Mouse (Mus musculus) left cerebral cortex, adult 2 months (tissue): Measurements from ENCODE around the gene Cd83. TPM values are rescaled to one million over a fixed set of nuclear protein-coding genes. Genes with fewer than 3 reads are reported as not detected.

Experiments
- DNase-seq, 2 experiments: peaks; one replicate each; pipeline ENCODE4 v3.0.0; 2021 to 2022; ENCODE audit warnings: low spot score in 2 of 2, mixed read lengths in 1 of 2; ENCODE audit errors: extremely low spot score in 1 of 2
- H3K27ac ChIP-seq: fragments of 200-600 bp; 2 replicates; pipeline ENCODE4 v1.8.1; 2022
- H3K4me3 ChIP-seq: fragments of 200-600 bp; 2 replicates; pipeline ENCODE4 v1.8.1; 2022
- CTCF ChIP-seq: fragments of 200-600 bp; IDR thresholded peaks from 2 replicates; pipeline ENCODE4 v1.8.1; 2022; ENCODE audit warnings: antibody characterized with exemption, mild to moderate bottlenecking, moderate library complexity
- intact Hi-C: fragments of 180-260 bp; cut with DNase I; formaldehyde crosslinking; loops from one replicate; pipeline ENCODE4 v1.15.1; 2025
- long read RNA-seq, 2 experiments: library from polyadenylated mRNA; stranded (forward); transcript quantifications; one replicate each; pipeline ENCODE4 v2.0.0; 2021; ENCODE audit warnings: borderline mapping rate in 2 of 2
- total RNA-seq, 2 experiments: library from RNA; stranded (reverse); gene quantifications; 2 replicates each; pipeline ENCODE4 v1.2.3; 2021

The Cd83 gene
- 1 to 10 TPM; 8.0 to 9.4 TPM for total RNA-seq
- long read RNA-seq, experiment 1, transcript Cd83-201 (5 exons, 2,477 nt): major isoform, 13 of 18 reads
- long read RNA-seq, experiment 1, partial matches to known transcripts: 0 of 18 reads
- long read RNA-seq, experiment 1, other reads (novel, unspliced or antisense): 4 of 18 reads
- long read RNA-seq, experiment 2, transcript Cd83-201 (5 exons, 2,477 nt): major isoform, 8 of 9 reads
- long read RNA-seq, experiment 2, partial matches to known transcripts: 0 of 9 reads
- long read RNA-seq, experiment 2, other reads (novel, unspliced or antisense): 0 of 9 reads

DNA sequence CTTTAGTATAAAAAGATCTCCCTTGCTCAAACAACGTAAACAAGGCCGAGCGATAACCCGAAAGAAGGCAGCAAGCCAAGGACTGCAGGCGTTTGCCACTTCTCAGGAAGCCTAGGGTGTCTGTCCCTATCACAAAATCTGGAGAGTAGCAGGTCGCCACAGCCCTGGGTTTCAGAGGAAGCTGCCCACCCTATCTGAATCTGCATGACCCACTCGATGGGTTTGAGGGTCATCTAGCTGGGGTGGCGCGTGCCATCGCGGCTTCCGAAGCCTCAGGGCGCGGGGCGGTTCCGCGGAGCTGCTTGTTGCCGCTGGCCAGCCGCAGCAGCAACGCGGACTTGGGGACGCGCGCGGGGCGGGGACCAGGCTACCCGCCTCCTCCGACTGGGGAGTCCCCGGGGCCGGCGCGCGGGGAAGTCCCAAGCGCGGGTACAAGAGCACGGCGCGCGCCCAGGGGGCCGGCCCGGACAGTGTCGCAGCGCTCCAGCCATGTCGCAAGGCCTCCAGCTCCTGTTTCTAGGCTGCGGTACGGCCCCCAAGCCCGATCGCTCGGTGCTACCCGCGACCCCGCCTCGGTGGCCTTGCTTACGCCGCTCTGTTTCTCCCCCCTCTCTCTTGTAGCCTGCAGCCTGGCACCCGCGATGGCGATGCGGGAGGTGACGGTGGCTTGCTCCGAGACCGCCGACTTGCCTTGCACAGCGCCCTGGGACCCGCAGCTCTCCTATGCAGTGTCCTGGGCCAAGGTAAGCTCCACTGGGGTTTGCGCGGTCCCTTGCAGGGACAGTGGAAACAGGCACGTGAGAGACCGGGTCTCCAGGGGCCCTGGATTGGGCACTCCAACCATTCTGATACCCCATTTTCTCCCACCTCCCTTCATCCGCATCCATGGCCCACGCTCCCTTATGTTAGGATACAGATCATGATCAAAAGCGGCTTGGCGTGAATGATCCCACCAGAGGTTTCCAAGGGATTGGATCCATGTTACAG, at the start of gene Cd83:
Gene Cd83, plus strand, starts transcription at position 51 of the 987 bp plus-strand sequence.
- intact Hi-C loops: no loop called here
- peak; percentile 53 to 65 for DNase-seq
- Histone ChIP-seq H3K4me3 (peak within 1 kb of the TSS; percentile 82), H3K27ac (peak within 1 kb of the TSS; percentile 55)
- no peak for TF ChIP-seq CTCF

DNA sequence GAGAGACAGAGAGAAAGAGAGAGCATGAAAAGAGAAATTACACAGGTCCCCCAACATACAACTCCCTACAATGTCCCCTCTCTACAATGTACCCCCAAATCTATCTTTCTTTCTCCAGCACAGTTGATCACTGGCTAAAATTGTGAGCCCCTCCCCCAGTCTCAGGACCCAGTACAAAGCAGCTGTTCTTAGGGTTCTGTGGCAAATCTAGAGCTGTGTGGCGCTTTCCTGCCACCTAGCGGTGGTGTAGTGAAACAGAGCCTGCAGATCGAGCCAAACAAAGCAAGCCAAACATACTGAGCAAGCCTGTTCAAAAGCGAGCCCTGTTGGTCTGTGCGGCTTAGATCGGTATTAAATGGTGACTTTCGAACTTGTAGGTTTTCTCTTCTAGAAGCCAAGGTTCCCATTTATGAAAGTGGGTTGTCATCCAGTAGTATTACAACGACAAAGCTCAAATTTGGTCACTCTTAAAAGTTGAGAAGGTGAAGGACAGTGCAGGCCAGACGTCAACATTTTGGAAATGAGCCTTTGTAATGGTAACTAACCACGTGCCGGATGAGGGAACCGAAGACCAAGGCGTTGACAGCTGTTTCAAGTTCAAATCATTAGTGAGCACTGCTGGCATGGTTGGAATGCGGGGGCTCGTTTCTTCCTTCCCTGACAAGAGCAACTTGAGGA, 44.8 kb upstream of the Cd83 start:
- TF ChIP-seq CTCF: peak; percentile 95
- intact Hi-C loops: loop anchor here (1.0 to 5.0 kb wide), 4 partner anchors 143 to 567 kb away; partner anchors contain the start of gene Tbc1d7

DNA sequence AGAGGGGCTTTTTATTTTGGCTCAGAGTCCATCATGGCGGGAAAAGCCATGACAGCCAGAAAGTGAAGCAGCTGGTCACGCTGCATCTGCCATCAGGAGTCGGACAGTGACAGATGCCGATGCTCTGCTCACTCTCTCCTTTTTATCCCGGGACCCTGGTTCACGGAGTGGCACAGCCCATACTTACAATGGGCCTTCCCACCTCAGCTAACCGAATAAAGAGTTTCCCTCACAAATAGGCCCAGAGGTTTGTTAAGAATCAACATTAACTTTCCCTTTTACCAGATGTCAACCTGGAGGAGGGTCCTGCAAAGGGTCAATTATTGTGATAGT, 44.3 kb upstream of the Cd83 start:
- intact Hi-C loops: no loop called here
- TF ChIP-seq CTCF: no peak
- Histone ChIP-seq H3K4me3 (no peak overlapping the region), H3K27ac (no peak overlapping the region)
- DNase-seq: no peak

More for the DNA sequence above, 44.8 kb upstream of the Cd83 start:
- Histone ChIP-seq H3K4me3 (no peak overlapping the region), H3K27ac (no peak overlapping the region)
- peak; percentile 86 for DNase-seq

DNA sequence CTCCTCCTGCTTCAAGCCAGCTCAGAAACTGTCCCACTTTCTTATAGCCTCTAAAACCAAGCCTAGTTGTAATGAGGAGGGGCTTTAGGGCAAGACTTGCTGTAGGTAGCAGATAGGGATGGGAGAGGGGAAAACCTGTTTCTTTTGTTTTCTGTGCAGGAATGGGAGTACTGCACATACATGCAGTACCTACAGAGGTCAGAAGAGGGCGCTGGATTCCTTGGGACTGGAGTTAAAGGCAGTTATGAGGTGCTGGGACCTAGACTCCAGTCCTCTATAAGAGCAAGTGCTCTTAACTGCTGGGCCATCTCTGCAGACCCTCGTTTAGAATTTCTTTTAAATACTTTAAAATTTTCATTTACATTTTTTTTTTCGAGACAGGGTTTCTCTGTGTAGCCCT, 41.9 kb upstream of the Cd83 start:
- Histone ChIP-seq H3K27ac (no peak overlapping the region), H3K4me3 (no peak overlapping the region)
- no peak for DNase-seq
- TF ChIP-seq CTCF: peak; percentile 9; the same call in 1 of the 2 replicates
- intact Hi-C loops: no loop called here

DNA sequence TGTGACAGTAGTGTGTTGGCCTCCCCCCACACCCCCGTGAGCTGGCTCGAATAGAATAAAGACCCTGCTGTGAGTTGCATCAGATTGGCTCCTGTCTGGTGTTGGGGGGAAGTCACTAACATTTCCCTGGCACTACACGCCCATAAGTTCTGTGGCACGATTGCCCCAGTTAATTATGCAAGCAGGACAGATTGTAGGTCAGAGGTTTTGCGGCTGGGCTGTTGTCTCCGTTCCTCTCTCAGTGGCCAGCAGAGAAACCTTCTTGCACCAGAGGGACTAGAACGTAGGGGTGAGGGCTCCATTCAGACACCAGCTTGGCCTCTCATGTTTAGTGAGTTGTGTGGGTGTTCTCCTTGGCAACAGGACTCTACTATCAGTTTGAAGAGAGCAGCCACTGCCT, 40.3 kb upstream of the Cd83 start:
- Histone ChIP-seq H3K27ac (no peak overlapping the region), H3K4me3 (no peak overlapping the region)
- no peak for DNase-seq
- intact Hi-C loops: no loop called here
- no peak for TF ChIP-seq CTCF

DNA sequence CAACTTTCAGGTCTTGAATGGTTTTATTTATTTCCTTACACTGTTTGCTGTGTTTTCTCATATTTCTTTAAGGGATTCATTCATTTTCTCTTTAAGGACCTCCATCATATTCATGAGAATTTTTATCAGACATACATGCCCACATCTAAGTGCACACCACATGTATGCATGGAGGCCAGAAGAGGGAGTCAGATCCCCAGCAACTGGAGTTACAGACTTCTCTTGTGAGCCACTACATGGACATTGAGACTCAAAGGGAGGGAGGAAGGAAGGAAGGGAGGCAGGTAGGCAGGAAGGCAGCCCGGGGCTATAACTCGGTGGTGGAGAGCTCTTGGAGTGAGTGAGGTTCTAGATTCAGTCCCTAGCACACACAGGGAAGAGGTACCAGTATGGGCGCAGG, 34.3 kb upstream of the Cd83 start:
- TF ChIP-seq CTCF: peak; percentile 29
- intact Hi-C loops: no loop called here
- no peak overlapping the region for H3K27ac ChIP-seq
- no peak for DNase-seq
- H3K4me3 ChIP-seq: no peak overlapping the region

DNA sequence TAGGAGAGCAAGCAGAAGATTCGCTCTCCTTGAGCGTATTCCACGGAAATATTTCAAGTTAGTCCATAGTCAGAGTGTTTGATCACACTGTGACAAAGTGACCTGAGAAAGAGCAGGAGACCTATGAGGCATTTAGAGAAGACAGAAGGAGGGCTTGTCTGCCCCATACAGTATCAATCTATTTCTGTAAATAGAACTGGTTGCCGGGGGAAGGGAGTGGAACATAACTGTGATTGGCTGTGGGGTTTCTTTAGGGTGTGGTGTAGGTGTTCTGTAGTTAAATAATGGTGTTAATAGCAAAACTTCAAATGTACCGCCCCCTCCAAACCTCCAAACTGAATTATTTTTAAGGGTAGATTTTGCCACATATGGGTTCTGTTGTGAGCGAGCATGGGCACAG, 33.6 kb upstream of the Cd83 start:
- intact Hi-C loops: no loop called here
- DNase-seq: no peak
- TF ChIP-seq CTCF: no peak
- Histone ChIP-seq H3K27ac (no peak overlapping the region), H3K4me3 (no peak overlapping the region)

DNA sequence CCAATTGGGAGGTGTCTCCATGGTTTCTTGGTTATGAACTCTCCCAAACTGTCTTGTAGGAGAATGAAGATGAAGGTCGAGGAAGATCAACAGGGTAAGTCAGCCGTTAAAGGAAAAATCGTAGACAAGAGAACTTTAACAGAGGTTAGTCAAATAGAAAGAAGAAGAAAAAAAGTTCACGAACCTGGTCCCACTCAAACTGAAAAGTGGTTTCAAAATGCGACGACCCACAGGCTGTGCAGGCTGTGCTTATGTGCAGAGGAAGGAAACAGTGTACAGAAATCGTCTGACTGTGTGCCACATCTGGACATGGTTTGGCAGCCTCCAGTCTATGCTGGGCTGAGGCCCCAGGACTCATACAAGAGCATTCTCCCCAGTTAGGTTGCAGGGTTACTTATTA, 32.2 kb upstream of the Cd83 start:
- H3K4me3 ChIP-seq: no peak overlapping the region
- no peak for TF ChIP-seq CTCF
- DNase-seq: no peak
- H3K27ac ChIP-seq: no peak overlapping the region
- intact Hi-C loops: no loop called here

DNA sequence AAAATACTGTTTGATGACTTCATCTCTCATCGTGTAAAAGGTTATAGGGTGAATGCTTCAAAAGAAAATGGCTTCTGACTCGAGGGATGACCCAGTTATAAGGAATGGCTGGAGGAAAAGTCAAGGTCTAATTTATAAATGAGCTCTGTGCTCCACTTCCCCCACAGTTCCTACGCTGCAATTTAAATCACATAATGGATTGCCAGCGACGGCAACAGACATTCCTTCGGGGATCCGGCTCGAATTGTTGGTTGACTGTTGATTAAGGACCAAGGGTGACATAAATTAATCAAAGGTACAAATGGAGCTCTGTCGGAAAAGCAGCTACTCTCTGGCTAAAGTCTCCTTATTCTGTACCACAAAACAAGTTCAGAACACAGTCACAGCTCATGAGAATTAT, 30.9 kb upstream of the Cd83 start:
- Histone ChIP-seq H3K4me3 (no peak overlapping the region), H3K27ac (no peak overlapping the region)
- intact Hi-C loops: no loop called here
- no peak for TF ChIP-seq CTCF
- DNase-seq: no peak

DNA sequence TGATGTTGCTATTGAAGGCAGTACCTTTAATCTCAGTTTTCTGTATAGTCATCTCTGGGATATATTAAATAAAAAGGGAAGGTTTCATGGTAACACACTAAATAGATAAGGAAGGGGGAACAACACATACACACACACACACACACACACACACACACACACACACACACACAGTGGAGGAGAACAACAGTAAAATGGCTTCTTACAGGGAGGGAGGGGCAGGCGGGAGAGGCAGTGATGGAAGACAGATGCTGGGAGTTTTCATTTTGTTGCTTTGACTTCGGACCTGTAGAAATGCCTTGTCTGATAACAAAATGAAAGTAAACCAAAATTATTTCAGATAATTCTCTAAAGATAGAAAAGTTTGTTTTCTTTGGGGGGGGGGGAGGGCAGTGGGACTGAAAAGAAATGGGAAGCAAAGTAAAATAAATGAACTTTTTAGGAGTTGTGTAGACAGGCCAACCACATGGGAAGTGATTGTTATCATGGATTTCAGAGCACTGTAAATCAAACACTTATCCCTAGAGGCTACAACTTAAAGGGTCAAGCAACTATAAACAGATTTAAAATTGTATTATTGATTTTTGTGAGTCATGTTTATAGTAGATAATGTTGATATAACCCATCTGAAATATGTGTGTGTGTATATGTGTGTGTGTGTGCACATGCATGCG, 30.0 kb upstream of the Cd83 start:
- no peak overlapping the region for H3K4me3 ChIP-seq
- intact Hi-C loops: no loop called here
- H3K27ac ChIP-seq: no peak overlapping the region
- no peak for DNase-seq
- TF ChIP-seq CTCF: no peak

DNA sequence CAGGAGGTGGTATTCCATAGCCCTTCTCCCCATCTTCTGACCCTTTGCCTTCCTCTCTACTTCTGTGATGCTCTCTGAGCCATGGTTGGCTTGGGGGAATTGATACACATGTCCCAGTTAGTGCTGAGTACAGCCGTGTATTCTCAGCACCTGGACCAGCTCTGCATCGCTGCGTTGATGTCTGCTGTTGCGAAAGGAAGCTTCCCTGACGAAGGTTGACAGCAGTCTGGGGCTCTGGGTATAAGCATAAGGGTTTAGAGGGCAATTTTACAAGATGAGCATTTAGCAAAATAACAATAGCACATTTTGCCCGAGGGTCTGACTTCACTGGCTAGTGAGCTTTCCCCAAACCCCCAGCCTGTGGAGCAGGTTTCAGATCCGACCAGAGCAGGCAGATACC, 29.0 kb upstream of the Cd83 start:
- no peak for TF ChIP-seq CTCF
- intact Hi-C loops: no loop called here
- H3K27ac ChIP-seq: no peak overlapping the region
- no peak for DNase-seq
- no peak overlapping the region for H3K4me3 ChIP-seq
